Mouse (Mus musculus): Measurements from ENCODE around the gene Rcan2.
"Not testable (repeated sequence)": the region's sequence is repeated elsewhere in the genome, so short reads cannot be mapped to it uniquely, and the experiment has no call there.

Gene Rcan2

DNA sequence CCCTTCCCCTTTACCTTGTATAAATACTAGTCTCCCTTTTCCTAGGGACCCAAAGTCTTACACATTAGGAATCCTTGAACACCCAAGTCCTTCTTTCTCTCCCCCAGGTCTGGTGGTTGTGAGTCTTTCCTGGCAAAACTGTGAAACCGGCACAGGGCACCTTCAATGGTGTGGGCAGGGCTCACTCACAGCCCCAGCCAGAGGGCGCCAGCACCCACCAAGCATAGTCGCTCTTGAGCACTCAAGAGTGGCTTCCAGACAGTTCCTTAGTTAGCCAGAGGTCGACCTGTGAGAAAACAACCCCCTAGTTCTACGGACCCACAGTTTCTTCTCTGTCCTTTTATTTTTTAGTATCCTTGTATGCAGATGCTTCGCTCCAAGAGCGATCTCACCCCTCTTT, at the start of gene Rcan2:
Rcan2 (plus strand) TSS at position 275 of the 400 bp plus-strand sequence.
- DNase-seq, result peak; percentile 64

- no peak for DNase-seq
Observed at GRCm38 (mm10) chr17:43752811-43753210, 48.3 kb upstream of the Rcan2 start.

DNA sequence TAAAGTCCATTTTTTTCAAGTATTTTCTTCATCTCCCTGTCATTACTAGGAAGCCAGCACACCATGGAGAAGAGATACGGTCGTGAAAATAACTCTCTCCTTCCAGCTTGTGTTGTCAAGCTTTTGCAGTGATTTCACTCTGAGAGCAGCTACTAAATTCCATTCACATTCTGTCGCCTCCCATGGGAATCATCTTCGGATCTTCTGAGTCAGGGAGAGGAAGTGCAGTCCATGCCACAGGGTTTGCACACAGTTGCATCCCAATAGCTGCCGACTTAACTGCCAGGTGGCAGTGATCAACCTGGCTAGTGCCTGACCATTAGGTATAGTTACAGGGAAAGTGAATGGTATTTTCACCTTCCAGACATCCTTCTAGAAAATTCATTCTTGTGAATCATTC, 46.5 kb upstream of the Rcan2 start:
- DNase-seq, result no peak

GRCm38 (mm10) chr17:43758607-43759259, 42.4 kb upstream of the Rcan2 start:
- DNase-seq, result no peak

DNA sequence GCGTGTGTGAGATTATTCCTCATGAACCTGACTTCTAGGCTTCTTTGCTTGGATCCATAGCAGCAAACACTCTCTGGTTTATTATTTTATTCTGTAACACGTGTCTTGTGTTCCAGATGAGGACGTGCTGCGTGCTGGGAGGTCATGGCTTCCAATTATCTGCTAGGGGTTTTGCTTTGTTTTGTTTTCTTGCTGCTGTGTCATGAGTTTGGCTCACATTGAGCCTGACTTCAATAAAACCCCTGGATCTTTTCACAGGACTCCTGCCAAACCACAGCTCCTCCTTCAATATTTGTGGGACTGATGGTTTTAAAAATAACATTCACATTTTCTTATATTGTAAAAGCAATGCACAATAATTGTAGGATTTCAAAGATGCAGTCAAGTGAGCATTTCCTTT, 16.6 kb upstream of the Rcan2 start:
- no peak for DNase-seq

DNA sequence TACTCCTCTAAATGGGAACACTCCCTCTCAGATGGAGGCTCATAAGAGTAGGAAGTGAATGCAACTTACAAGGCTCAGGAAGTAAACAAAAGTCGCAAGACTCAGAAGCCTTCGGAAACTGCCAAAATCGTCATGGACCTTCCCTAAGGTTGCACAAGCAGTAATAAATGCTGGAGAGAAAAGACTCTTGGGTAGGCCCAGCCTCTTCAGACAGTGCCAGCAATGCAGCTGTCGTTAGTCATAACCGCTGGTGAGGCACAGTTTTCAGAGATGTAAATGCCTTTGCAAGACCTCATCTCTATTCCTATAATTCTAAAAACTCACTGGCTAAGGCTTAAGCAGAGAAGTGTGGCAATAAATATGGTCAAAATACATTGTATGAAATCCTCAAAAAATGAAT, 12.9 kb upstream of the Rcan2 start:
- DNase-seq, result no peak

DNA sequence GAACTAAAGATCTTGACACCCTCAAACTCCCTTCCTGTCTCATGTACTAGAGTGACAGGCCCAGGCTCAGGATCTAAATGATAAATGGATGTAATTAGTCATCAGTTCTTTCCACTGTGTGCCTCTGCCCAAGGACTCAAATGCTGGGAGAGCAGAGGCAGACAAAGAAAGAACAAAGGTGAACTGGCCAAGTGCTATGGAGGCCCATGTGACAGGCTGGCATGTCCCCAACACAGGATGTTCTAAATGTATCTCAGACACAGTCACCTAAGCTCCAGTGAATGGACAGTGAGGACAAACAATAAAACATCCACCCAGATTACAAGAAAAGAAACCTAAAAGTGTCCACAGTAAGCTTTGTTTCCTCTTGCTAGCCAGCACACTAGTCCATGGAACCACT, 11.8 kb upstream of the Rcan2 start:
- DNase-seq, result no peak

- DNase-seq, result no peak
Observed at GRCm38 (mm10) chr17:43791751-43792150, 9.4 kb upstream of the Rcan2 start.

GRCm38 (mm10) chr17:43794731-43795280, 6.3 kb upstream of the Rcan2 start:
- DNase-seq, result no peak

- DNase-seq, result peak; percentile 58
Observed at GRCm38 (mm10) chr17:43801595-43802373, 633 bp downstream of the Rcan2 start.

DNA sequence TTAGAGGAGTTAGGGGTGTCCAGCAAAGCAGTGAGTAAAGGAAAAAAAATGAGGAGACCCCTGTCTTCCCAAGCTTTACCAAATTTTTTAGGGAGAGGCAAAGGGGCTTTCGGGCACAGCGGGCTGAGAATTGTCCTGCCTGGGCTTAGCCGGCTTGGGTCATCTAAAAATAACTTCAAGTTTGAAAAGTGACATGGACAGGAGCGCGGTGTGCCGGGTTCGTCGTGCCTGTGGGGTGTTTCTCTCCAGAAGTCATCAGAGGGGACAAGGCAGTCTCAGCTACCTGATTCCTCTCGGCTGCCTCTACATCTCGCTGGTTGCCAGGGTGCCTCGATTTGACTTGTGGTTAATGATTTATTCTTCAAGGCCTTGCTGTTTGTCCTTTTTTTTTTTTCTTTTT, 1.3 kb downstream of the Rcan2 start:
- no peak for DNase-seq

GRCm38 (mm10) chr17:43803111-43803510, 2.0 kb downstream of the Rcan2 start:
- no peak for DNase-seq

- DNase-seq, result no peak
Observed at GRCm38 (mm10) chr17:43803764-43804163, 2.6 kb downstream of the Rcan2 start.

GRCm38 (mm10) chr17:43806841-43807240, 5.7 kb downstream of the Rcan2 start:
- DNase-seq, result no peak

DNA sequence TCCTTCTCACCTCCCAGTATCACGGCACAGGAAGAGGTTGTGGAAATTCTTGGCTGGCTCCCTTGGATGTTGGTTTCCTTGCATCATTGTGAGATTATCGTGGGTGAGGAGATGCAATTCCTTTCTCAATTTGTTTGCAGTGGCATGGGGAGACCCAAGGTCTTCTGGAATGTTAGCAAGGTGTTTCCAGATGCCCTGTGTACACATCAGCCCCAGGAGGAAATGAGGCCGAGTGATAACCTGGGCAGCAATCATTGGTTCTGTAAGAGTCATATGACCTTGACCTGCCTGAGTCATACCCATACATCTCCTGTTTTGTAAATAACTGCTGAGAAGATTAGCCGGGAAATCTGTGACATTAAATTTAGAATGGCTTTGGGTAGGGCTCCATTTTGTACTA, 10.3 kb downstream of the Rcan2 start:
- DNase-seq, result no peak

DNA sequence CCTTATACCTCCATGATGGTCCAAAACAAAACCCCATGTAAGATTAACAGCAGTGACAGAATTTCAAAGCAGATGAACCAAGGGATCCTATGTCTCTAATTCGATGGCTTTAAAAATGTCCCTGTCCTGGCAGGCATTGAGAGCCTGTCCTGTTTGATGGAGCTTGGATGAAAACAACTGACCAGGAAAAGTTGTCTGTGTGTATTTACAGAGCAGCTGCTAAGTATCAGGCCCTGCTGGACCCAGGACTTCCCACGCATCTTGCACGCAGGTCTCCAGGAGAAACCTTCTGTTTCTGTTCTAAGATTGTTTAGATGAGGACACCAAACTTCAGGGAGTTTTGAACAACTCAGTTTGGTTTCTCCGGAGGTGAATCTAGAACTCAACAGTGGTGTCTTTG, 14.2 kb downstream of the Rcan2 start:
- DNase-seq, result no peak

GRCm38 (mm10) chr17:43816480-43816879, 15.3 kb downstream of the Rcan2 start:
- no peak for DNase-seq

- DNase-seq, result no peak
Observed at GRCm38 (mm10) chr17:43817171-43817570, 16.0 kb downstream of the Rcan2 start.

- no peak for DNase-seq
Observed at GRCm38 (mm10) chr17:43818390-43818789, 17.2 kb downstream of the Rcan2 start.

DNA sequence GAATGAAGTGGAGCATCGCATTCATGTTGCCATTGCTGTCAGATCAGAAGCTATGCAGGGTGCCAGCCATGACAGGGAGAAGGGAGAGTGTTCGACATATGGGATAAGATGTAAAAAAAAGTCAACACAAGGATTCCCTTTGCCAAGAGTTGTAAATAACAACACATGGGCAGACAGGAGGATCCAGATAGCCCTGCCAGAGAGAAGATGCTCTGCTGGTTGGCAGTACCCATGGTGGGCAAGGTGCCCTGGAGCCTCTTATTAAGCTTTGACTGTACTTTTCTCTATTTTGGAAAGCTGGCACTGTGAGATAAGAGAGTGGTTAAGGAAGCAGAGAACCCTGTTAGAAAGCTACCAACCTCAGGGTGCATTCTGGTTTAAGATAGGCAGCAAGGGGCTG, 19.8 kb downstream of the Rcan2 start:
- DNase-seq, result no peak

GRCm38 (mm10) chr17:43822207-43822606, 21.1 kb downstream of the Rcan2 start:
- DNase-seq, result no peak

- no peak for DNase-seq
Observed at GRCm38 (mm10) chr17:43822630-43823029, 21.5 kb downstream of the Rcan2 start.

GRCm38 (mm10) chr17:43824781-43825410, 23.7 kb downstream of the Rcan2 start:
- no peak for DNase-seq

DNA sequence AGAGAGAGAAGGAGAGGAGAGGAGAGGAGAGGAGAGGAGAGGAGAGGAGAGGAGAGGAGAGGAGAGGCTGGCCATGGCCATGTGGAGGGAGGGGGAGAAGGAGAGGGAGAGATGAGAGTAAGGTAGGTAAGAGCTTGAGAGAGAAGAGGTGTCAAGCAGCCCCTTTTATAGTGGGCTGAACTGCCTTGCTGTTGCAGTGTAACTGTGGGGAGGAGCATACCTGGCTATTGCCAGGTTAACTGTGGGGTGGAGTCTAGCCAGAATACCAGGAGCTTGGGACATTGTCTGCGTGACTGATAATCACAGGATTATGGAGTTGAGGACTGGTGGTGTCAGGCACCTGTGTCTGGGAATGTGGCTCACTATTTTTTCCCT, 24.2 kb downstream of the Rcan2 start:
- DNase-seq, result not testable (repeated sequence)

All from right cerebral cortex, postnatal 14 days (tissue).